Mouse (Mus musculus): ENCODE results near the gene Gtpbp8. TPM values are rescaled to one million over a fixed set of nuclear protein-coding genes. Genes with fewer than 3 reads are reported as not detected.

Gene Gtpbp8
- polyA plus RNA-seq, 1 experiment from 2014 or later, result 30.5 TPM

GRCm38 (mm10) chr16:44742753-44743152, 3.4 kb downstream of the Gtpbp8 start:
- no peak overlapping the region for H3K9ac ChIP-seq (ENCODE audit: low read length)
- DNase-seq (ENCODE audit: low spot score), result no peak
- no peak overlapping the region for H3K4me3 ChIP-seq (ENCODE audit: low read depth, low read length)
- no peaks in the 10 kb centered on the region for H3K9me3 ChIP-seq (ENCODE audit: control insufficient read depth, low read length)
- H3K27me3 ChIP-seq (replicated peaks; ENCODE audit: control insufficient read depth, insufficient read depth, low read length), result no peaks in the 10 kb centered on the region
- H3K27ac ChIP-seq (ENCODE audit: low read depth), result no peak overlapping the region
- H3K4me2 ChIP-seq (ENCODE audit: low read length), result no peak overlapping the region
- peaks cover 13% of the 10 kb centered on the region; the same call in 1 of the 2 replicates for H3K4me1 ChIP-seq (replicated peaks; ENCODE audit: control insufficient read depth, insufficient read depth, low read length)
- peaks cover 46% of the 10 kb centered on the region for H3K36me3 ChIP-seq (ENCODE audit: control insufficient read depth, insufficient read depth, low read length)
- 89% methylated on average over 1 of the region's 1 CpGs for WGBS
- no peak for ATAC-seq (replicated peaks; ENCODE audit: low FRiP score, low TSS enrichment, low read depth)

GRCm38 (mm10) chr16:44736118-44736517, 10.0 kb downstream of the Gtpbp8 start:
- H3K27ac ChIP-seq (ENCODE audit: low read depth), result no peak overlapping the region
- ATAC-seq (replicated peaks; ENCODE audit: low FRiP score, low TSS enrichment, low read depth), result no peak
- no peak overlapping the region for H3K4me3 ChIP-seq (ENCODE audit: low read depth, low read length)
- WGBS, result 73% methylated on average over 4 of the region's 4 CpGs
- H3K4me1 ChIP-seq (replicated peaks; ENCODE audit: control insufficient read depth, insufficient read depth, low read length), result no peaks in the 10 kb centered on the region
- peaks cover 96% of the 10 kb centered on the region for H3K36me3 ChIP-seq (ENCODE audit: control insufficient read depth, insufficient read depth, low read length)
- no peak overlapping the region for H3K4me2 ChIP-seq (ENCODE audit: low read length)
- no peaks in the 10 kb centered on the region for H3K27me3 ChIP-seq (replicated peaks; ENCODE audit: control insufficient read depth, insufficient read depth, low read length)
- H3K9ac ChIP-seq (ENCODE audit: low read length), result no peak overlapping the region
- DNase-seq (ENCODE audit: low spot score), result no peak
- H3K9me3 ChIP-seq (ENCODE audit: control insufficient read depth, low read length), result no peaks in the 10 kb centered on the region

- Histone ChIP-seq H3K4me2 (ENCODE audit: low read length) (no peak overlapping the region), H3K9me3 (ENCODE audit: control insufficient read depth, low read length) (no peaks in the 10 kb centered on the region), H3K27me3 (replicated peaks; ENCODE audit: control insufficient read depth, insufficient read depth, low read length) (no peaks in the 10 kb centered on the region), H3K4me1 (replicated peaks; ENCODE audit: control insufficient read depth, insufficient read depth, low read length) (no peaks in the 10 kb centered on the region), H3K4me3 (ENCODE audit: low read depth, low read length) (no peak overlapping the region), H3K9ac (ENCODE audit: low read length) (no peak overlapping the region), H3K36me3 (ENCODE audit: control insufficient read depth, insufficient read depth, low read length) (peaks cover 96% of the 10 kb centered on the region), H3K27ac (ENCODE audit: low read depth) (no peak overlapping the region)
- no peak for DNase-seq (ENCODE audit: low spot score)
- 91% methylated on average over 5 of the region's 5 CpGs for WGBS
- ATAC-seq (replicated peaks; ENCODE audit: low FRiP score, low TSS enrichment, low read depth), result no peak
Observed at GRCm38 (mm10) chr16:44735676-44736075, 10.5 kb downstream of the Gtpbp8 start.

DNA sequence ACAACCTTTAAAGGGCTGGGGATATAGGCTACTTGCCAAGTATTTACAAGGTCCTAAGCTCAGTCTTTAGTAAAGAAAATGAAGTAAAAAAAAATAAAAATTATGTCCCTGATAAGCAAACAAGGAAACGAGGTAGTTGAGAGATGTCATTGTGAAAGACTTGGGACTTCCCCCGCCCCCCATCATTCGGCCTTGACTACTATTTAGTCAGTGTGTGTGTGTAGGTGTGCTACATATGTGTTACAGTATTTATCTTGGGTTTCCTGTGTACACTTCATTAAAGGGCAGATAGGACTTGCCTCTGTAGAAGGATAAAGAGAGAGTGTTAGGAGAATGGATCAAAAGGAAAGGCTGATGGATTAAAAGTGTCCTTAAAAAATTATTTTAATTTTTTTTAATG, 12.1 kb downstream of the Gtpbp8 start:
- Histone ChIP-seq H3K9me3 (ENCODE audit: control insufficient read depth, low read length) (no peaks in the 10 kb centered on the region), H3K36me3 (ENCODE audit: control insufficient read depth, insufficient read depth, low read length) (peaks cover 98% of the 10 kb centered on the region), H3K4me2 (ENCODE audit: low read length) (no peak overlapping the region), H3K27me3 (replicated peaks; ENCODE audit: control insufficient read depth, insufficient read depth, low read length) (no peaks in the 10 kb centered on the region), H3K27ac (ENCODE audit: low read depth) (no peak overlapping the region), H3K4me3 (ENCODE audit: low read depth, low read length) (no peak overlapping the region), H3K9ac (ENCODE audit: low read length) (no peak overlapping the region), H3K4me1 (replicated peaks; ENCODE audit: control insufficient read depth, insufficient read depth, low read length) (no peaks in the 10 kb centered on the region)
- WGBS, result 85% methylated on average over 3 of the region's 3 CpGs
- ATAC-seq (replicated peaks; ENCODE audit: low FRiP score, low TSS enrichment, low read depth) (no peak), DNase-seq (ENCODE audit: low spot score) (no peak)

GRCm38 (mm10) chr16:44727525-44727924, 18.6 kb downstream of the Gtpbp8 start:
- Histone ChIP-seq H3K4me1 (replicated peaks; ENCODE audit: control insufficient read depth, insufficient read depth, low read length) (peaks cover 19% of the 10 kb centered on the region), H3K9ac (ENCODE audit: low read length) (no peak overlapping the region), H3K4me2 (ENCODE audit: low read length) (no peak overlapping the region), H3K27me3 (replicated peaks; ENCODE audit: control insufficient read depth, insufficient read depth, low read length) (no peaks in the 10 kb centered on the region), H3K9me3 (ENCODE audit: control insufficient read depth, low read length) (no peaks in the 10 kb centered on the region), H3K4me3 (ENCODE audit: low read depth, low read length) (no peak overlapping the region), H3K27ac (ENCODE audit: low read depth) (no peak overlapping the region), H3K36me3 (ENCODE audit: control insufficient read depth, insufficient read depth, low read length) (peaks cover 52% of the 10 kb centered on the region)
- 95% methylated on average over 3 of the region's 3 CpGs for WGBS
- DNase-seq (ENCODE audit: low spot score) (no peak), ATAC-seq (replicated peaks; ENCODE audit: low FRiP score, low TSS enrichment, low read depth) (no peak)

GRCm38 (mm10) chr16:44725286-44726223, 20.6 kb downstream of the Gtpbp8 start:
- peak overlapping the region; percentile 91 for H3K4me3 ChIP-seq (ENCODE audit: low read depth, low read length)
- peak overlapping the region; percentile 89 for H3K9ac ChIP-seq (ENCODE audit: low read length)
- H3K27ac ChIP-seq (ENCODE audit: low read depth), result peak overlapping the region; percentile 90; the same call in 1 of the 2 replicates
- DNase-seq (ENCODE audit: low spot score), result no peak
- H3K4me1 ChIP-seq (replicated peaks; ENCODE audit: control insufficient read depth, insufficient read depth, low read length), result peaks cover 25% of the 10 kb centered on the region
- H3K4me2 ChIP-seq (ENCODE audit: low read length), result peak overlapping the region; percentile 84
- peaks cover 33% of the 10 kb centered on the region for H3K36me3 ChIP-seq (ENCODE audit: control insufficient read depth, insufficient read depth, low read length)
- H3K27me3 ChIP-seq (replicated peaks; ENCODE audit: control insufficient read depth, insufficient read depth, low read length), result no peaks in the 10 kb centered on the region
- WGBS, result 38% methylated on average over 14 of the region's 14 CpGs
- no peaks in the 10 kb centered on the region for H3K9me3 ChIP-seq (ENCODE audit: control insufficient read depth, low read length)
- ATAC-seq (replicated peaks; ENCODE audit: low FRiP score, low TSS enrichment, low read depth), result no peak

DNA sequence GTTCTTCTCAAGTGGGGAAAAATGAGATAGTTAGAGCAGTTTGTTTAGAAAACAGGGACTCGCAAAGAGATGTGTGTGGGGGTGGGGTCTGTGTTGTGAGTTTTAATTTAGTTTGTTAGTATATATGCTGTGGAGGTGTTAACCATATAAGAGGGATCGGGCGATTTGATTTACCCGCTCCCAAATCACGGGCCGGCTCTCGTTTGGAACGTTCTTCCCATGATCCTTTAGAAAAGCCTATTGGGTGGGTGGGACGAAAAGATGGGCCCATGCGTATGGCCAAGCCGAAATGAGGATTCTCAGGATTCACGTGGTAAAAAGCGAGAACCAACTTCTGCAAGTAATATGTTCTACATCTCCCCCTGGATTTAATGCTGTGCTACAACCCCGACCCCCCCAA, 21.3 kb downstream of the Gtpbp8 start:
- Histone ChIP-seq H3K4me2 (ENCODE audit: low read length) (peak overlapping the region; percentile 84), H3K27ac (ENCODE audit: low read depth) (peak overlapping the region; percentile 90), H3K4me1 (replicated peaks; ENCODE audit: control insufficient read depth, insufficient read depth, low read length) (peaks cover 25% of the 10 kb centered on the region), H3K9ac (ENCODE audit: low read length) (peak overlapping the region; percentile 89), H3K36me3 (ENCODE audit: control insufficient read depth, insufficient read depth, low read length) (peaks cover 32% of the 10 kb centered on the region), H3K4me3 (ENCODE audit: low read depth, low read length) (peak overlapping the region; percentile 91), H3K27me3 (replicated peaks; ENCODE audit: control insufficient read depth, insufficient read depth, low read length) (no peaks in the 10 kb centered on the region), H3K9me3 (ENCODE audit: control insufficient read depth, low read length) (no peaks in the 10 kb centered on the region)
- under 1% methylated on average over 14 of the region's 14 CpGs for WGBS
- DNase-seq (ENCODE audit: low spot score) (no peak), ATAC-seq (replicated peaks; ENCODE audit: low FRiP score, low TSS enrichment, low read depth) (peak; percentile 28)

GRCm38 (mm10) chr16:44724083-44724787, 21.9 kb downstream of the Gtpbp8 start, which contains the start of gene Nepro:
Gene Nepro, plus strand, starts transcription at chr16:44724301.
- ATAC-seq (replicated peaks; ENCODE audit: low FRiP score, low TSS enrichment, low read depth), result peak; percentile 98
- Histone ChIP-seq H3K4me2 (ENCODE audit: low read length) (peak within 1 kb of the TSS; percentile 84), H3K4me3 (ENCODE audit: low read depth, low read length) (peak within 1 kb of the TSS; percentile 91), H3K4me1 (replicated peaks; ENCODE audit: control insufficient read depth, insufficient read depth, low read length) (peaks cover 25% of the 10 kb centered on the region), H3K27ac (ENCODE audit: low read depth) (peak within 1 kb of the TSS; percentile 90), H3K36me3 (ENCODE audit: control insufficient read depth, insufficient read depth, low read length) (peaks cover 32% of the 10 kb centered on the region), H3K9ac (ENCODE audit: low read length) (peak within 1 kb of the TSS; percentile 89), H3K27me3 (replicated peaks; ENCODE audit: control insufficient read depth, insufficient read depth, low read length) (no peaks in the 10 kb centered on the region), H3K9me3 (ENCODE audit: control insufficient read depth, low read length) (no peaks in the 10 kb centered on the region)
- peak; percentile 98 for DNase-seq (ENCODE audit: low spot score)
- under 1% methylated on average over 64 of the region's 64 CpGs for WGBS
